Mouse (Mus musculus): ENCODE results near the gene C9orf72. TPM values are rescaled to one million over a fixed set of nuclear protein-coding genes. Genes with fewer than 3 reads are reported as not detected.

The C9orf72 gene
- total and polyA plus RNA-seq, 2 experiments from 2014 or later, result 21.9 to 32.2 TPM

- H3K4me1 ChIP-seq (ENCODE audit: control insufficient read depth, insufficient read depth), result no peaks in the 10 kb centered on the region
- TF ChIP-seq CTCF (IDR thresholded peaks at IDR 0.05; ENCODE audit: low read depth) (no peak), EP300 (IDR thresholded peaks at IDR 0.05; ENCODE audit: low read depth) (no peak)
- H3K4me3 ChIP-seq (ENCODE audit: low read depth, low read length), result no peak overlapping the region
- H3K9me3 ChIP-seq (replicated peaks; ENCODE audit: control insufficient read depth, low read length), result no peaks in the 10 kb centered on the region
- H3K9ac ChIP-seq (replicated peaks; ENCODE audit: low read depth, low read length), result no peak overlapping the region
- 67% methylated on average over 12 of the region's 12 CpGs for WGBS
- no peaks in the 10 kb centered on the region for H3K27me3 ChIP-seq (ENCODE audit: control insufficient read depth, insufficient read depth, low read length)
- H3K4me2 ChIP-seq (ENCODE audit: low read depth, low read length), result no peak overlapping the region
- H3K36me3 ChIP-seq (replicated peaks; ENCODE audit: control insufficient read depth, insufficient read depth, low read length), result no peaks in the 10 kb centered on the region
- ATAC-seq (ENCODE audit: insufficient read depth, low read depth) (no peak), DNase-seq (ENCODE audit: low spot score) (no peak)
- H3K27ac ChIP-seq (ENCODE audit: low read depth), result no peak overlapping the region
Measured at GRCm38 (mm10) chr4:35177926-35178645, 47.9 kb downstream of the C9orf72 start.

GRCm38 (mm10) chr4:35175566-35175965 is 50.4 kb downstream of the C9orf72 start:
- no peak overlapping the region for H3K9ac ChIP-seq (replicated peaks; ENCODE audit: low read depth, low read length)
- WGBS, result 89% methylated on average over 2 of the region's 2 CpGs
- H3K4me3 ChIP-seq (ENCODE audit: low read depth, low read length), result no peak overlapping the region
- ATAC-seq (ENCODE audit: insufficient read depth, low read depth) (no peak), DNase-seq (ENCODE audit: low spot score) (no peak)
- no peaks in the 10 kb centered on the region for H3K9me3 ChIP-seq (replicated peaks; ENCODE audit: control insufficient read depth, low read length)
- H3K27me3 ChIP-seq (ENCODE audit: control insufficient read depth, insufficient read depth, low read length), result no peaks in the 10 kb centered on the region
- H3K4me1 ChIP-seq (ENCODE audit: control insufficient read depth, insufficient read depth), result no peaks in the 10 kb centered on the region
- no peaks in the 10 kb centered on the region for H3K36me3 ChIP-seq (replicated peaks; ENCODE audit: control insufficient read depth, insufficient read depth, low read length)
- no peak overlapping the region for H3K27ac ChIP-seq (ENCODE audit: low read depth)
- TF ChIP-seq CTCF (IDR thresholded peaks at IDR 0.05; ENCODE audit: low read depth) (no peak), EP300 (IDR thresholded peaks at IDR 0.05; ENCODE audit: low read depth) (no peak)
- H3K4me2 ChIP-seq (ENCODE audit: low read depth, low read length), result no peak overlapping the region

GRCm38 (mm10) chr4:35173551-35173950 is 52.4 kb downstream of the C9orf72 start:
- no peaks in the 10 kb centered on the region for H3K4me1 ChIP-seq (ENCODE audit: control insufficient read depth, insufficient read depth)
- no peak for DNase-seq (ENCODE audit: low spot score)
- no peaks in the 10 kb centered on the region for H3K9me3 ChIP-seq (replicated peaks; ENCODE audit: control insufficient read depth, low read length)
- no peaks in the 10 kb centered on the region for H3K36me3 ChIP-seq (replicated peaks; ENCODE audit: control insufficient read depth, insufficient read depth, low read length)
- no peak overlapping the region for H3K4me3 ChIP-seq (ENCODE audit: low read depth, low read length)
- no peak overlapping the region for H3K27ac ChIP-seq (ENCODE audit: low read depth)
- ATAC-seq (ENCODE audit: insufficient read depth, low read depth), result no peak
- no peaks in the 10 kb centered on the region for H3K27me3 ChIP-seq (ENCODE audit: control insufficient read depth, insufficient read depth, low read length)
- 72% methylated on average over 1 of the region's 1 CpGs for WGBS
- no peak overlapping the region for H3K4me2 ChIP-seq (ENCODE audit: low read depth, low read length)
- no peak for TF ChIP-seq CTCF (IDR thresholded peaks at IDR 0.05; ENCODE audit: low read depth)
- no peak overlapping the region for H3K9ac ChIP-seq (replicated peaks; ENCODE audit: low read depth, low read length)

- H3K4me3 ChIP-seq (ENCODE audit: low read depth, low read length), result no peak overlapping the region
- ATAC-seq (ENCODE audit: insufficient read depth, low read depth) (no peak), DNase-seq (ENCODE audit: low spot score) (no peak)
- H3K4me2 ChIP-seq (ENCODE audit: low read depth, low read length), result no peak overlapping the region
- 83% methylated on average over 2 of the region's 2 CpGs for WGBS
- no peaks in the 10 kb centered on the region for H3K9me3 ChIP-seq (replicated peaks; ENCODE audit: control insufficient read depth, low read length)
- H3K36me3 ChIP-seq (replicated peaks; ENCODE audit: control insufficient read depth, insufficient read depth, low read length), result no peaks in the 10 kb centered on the region
- H3K9ac ChIP-seq (replicated peaks; ENCODE audit: low read depth, low read length), result no peak overlapping the region
- TF ChIP-seq EP300 (IDR thresholded peaks at IDR 0.05; ENCODE audit: low read depth), result no peak
- TF ChIP-seq CTCF (IDR thresholded peaks at IDR 0.05; ENCODE audit: low read depth), result no peak
- H3K27ac ChIP-seq (ENCODE audit: low read depth), result no peak overlapping the region
- H3K27me3 ChIP-seq (ENCODE audit: control insufficient read depth, insufficient read depth, low read length), result no peaks in the 10 kb centered on the region
- H3K4me1 ChIP-seq (ENCODE audit: control insufficient read depth, insufficient read depth), result no peaks in the 10 kb centered on the region
Measured at GRCm38 (mm10) chr4:35172471-35172870, 53.5 kb downstream of the C9orf72 start.

GRCm38 (mm10) chr4:35169571-35170125 is 56.3 kb downstream of the C9orf72 start:
- Histone ChIP-seq H3K4me2 (ENCODE audit: low read depth, low read length) (no peak overlapping the region), H3K36me3 (replicated peaks; ENCODE audit: control insufficient read depth, insufficient read depth, low read length) (no peaks in the 10 kb centered on the region), H3K27me3 (ENCODE audit: control insufficient read depth, insufficient read depth, low read length) (no peaks in the 10 kb centered on the region), H3K9me3 (replicated peaks; ENCODE audit: control insufficient read depth, low read length) (no peaks in the 10 kb centered on the region), H3K4me1 (ENCODE audit: control insufficient read depth, insufficient read depth) (no peaks in the 10 kb centered on the region), H3K4me3 (ENCODE audit: low read depth, low read length) (no peak overlapping the region), H3K9ac (replicated peaks; ENCODE audit: low read depth, low read length) (no peak overlapping the region), H3K27ac (ENCODE audit: low read depth) (no peak overlapping the region)
- TF ChIP-seq EP300 (IDR thresholded peaks at IDR 0.05; ENCODE audit: low read depth), result no peak
- no peak for TF ChIP-seq CTCF (IDR thresholded peaks at IDR 0.05; ENCODE audit: low read depth)
- ATAC-seq (ENCODE audit: insufficient read depth, low read depth) (no peak), DNase-seq (ENCODE audit: low spot score) (no peak)
- WGBS, result 61% methylated on average over 13 of the region's 13 CpGs

- WGBS, result 67% methylated on average over 5 of the region's 5 CpGs
- no peak overlapping the region for H3K4me3 ChIP-seq (ENCODE audit: low read depth, low read length)
Measured at GRCm38 (mm10) chr4:35167855-35168254, 58.1 kb downstream of the C9orf72 start.

More at GRCm38 (mm10) chr4:35167855-35168254, 58.1 kb downstream of the C9orf72 start:
- Histone ChIP-seq H3K27ac (ENCODE audit: low read depth) (no peak overlapping the region), H3K4me1 (ENCODE audit: control insufficient read depth, insufficient read depth) (no peaks in the 10 kb centered on the region), H3K4me2 (ENCODE audit: low read depth, low read length) (no peak overlapping the region), H3K36me3 (replicated peaks; ENCODE audit: control insufficient read depth, insufficient read depth, low read length) (no peaks in the 10 kb centered on the region), H3K27me3 (ENCODE audit: control insufficient read depth, insufficient read depth, low read length) (no peaks in the 10 kb centered on the region), H3K9me3 (replicated peaks; ENCODE audit: control insufficient read depth, low read length) (no peaks in the 10 kb centered on the region), H3K9ac (replicated peaks; ENCODE audit: low read depth, low read length) (no peak overlapping the region)
- no peak for DNase-seq (ENCODE audit: low spot score)
- ATAC-seq (ENCODE audit: insufficient read depth, low read depth), result no peak
- no peak for TF ChIP-seq EP300 (IDR thresholded peaks at IDR 0.05; ENCODE audit: low read depth)
- TF ChIP-seq CTCF (IDR thresholded peaks at IDR 0.05; ENCODE audit: low read depth), result no peak

All from heart, postnatal 0 days (tissue).